Mouse (Mus musculus) E14TG2a.4 (cell line): ENCODE data around the gene Syne3.

Source experiments
- H3K27me3 ChIP-seq: 2 replicates; pipeline ENCODE4 v1.6.1; 2014; ENCODE audit warnings: low read length, control low read depth; ENCODE audit not compliant: insufficient read depth
- H3K36me3 ChIP-seq: 2 replicates; pipeline ENCODE4 v1.6.1; 2014; ENCODE audit warnings: low read length, control low read depth; ENCODE audit not compliant: insufficient read depth
- H3K4me1 ChIP-seq: replicated peaks from 2 replicates; pipeline ENCODE4 v1.6.1; 2014; ENCODE audit warnings: low read depth, low read length, control low read depth
- H3K4me3 ChIP-seq: replicated peaks from 2 replicates; pipeline ENCODE4 v1.5.1; 2014; ENCODE audit warnings: mild to moderate bottlenecking, low read length
- H3K9me3 ChIP-seq: 2 replicates; pipeline ENCODE4 v1.6.1; 2014; ENCODE audit warnings: low read length, control low read depth
- CTCF ChIP-seq: conservative IDR thresholded peaks from 2 replicates; pipeline ENCODE4 v1.5.1; 2014; ENCODE audit warnings: low read length
- NANOG ChIP-seq: IDR thresholded peaks from 2 replicates; pipeline ENCODE4 v1.6.1; 2014; ENCODE audit warnings: borderline replicate concordance, low read length, mixed read lengths
- POU5F1 ChIP-seq: IDR thresholded peaks from 2 replicates; pipeline ENCODE4 v1.6.1; 2014; ENCODE audit warnings: low read length, borderline replicate concordance

Gene Syne3

GRCm38 (mm10) chr12:105008150-105008549 is 1.5 kb downstream of the Syne3 start:
- Histone ChIP-seq H3K9me3 (no peaks in the 10 kb centered on the region), H3K4me1 (peaks cover 91% of the 10 kb centered on the region), H3K36me3 (no peaks in the 10 kb centered on the region), H3K27me3 (peaks cover 59% of the 10 kb centered on the region), H3K4me3 (peak overlapping the region; percentile 87)
- no peak for TF ChIP-seq POU5F1

- Histone ChIP-seq H3K9me3 (no peaks in the 10 kb centered on the region), H3K4me1 (peaks cover 95% of the 10 kb centered on the region)
- TF ChIP-seq CTCF (no peak), POU5F1 (no peak), NANOG (no peak)
Observed at GRCm38 (mm10) chr12:105005715-105005972, 4.0 kb downstream of the Syne3 start.

GRCm38 (mm10) chr12:105004956-105005714 is 4.5 kb downstream of the Syne3 start:
- peaks cover 95% of the 10 kb centered on the region for H3K4me1 ChIP-seq
- no peak overlapping the region for H3K4me3 ChIP-seq
- TF ChIP-seq POU5F1 (no peak), NANOG (no peak), CTCF (no peak)
- peaks cover 36% of the 10 kb centered on the region for H3K27me3 ChIP-seq
- no peaks in the 10 kb centered on the region for H3K9me3 ChIP-seq
- no peaks in the 10 kb centered on the region for H3K36me3 ChIP-seq

More at GRCm38 (mm10) chr12:105005715-105005972, 4.0 kb downstream of the Syne3 start:
- peaks cover 39% of the 10 kb centered on the region for H3K27me3 ChIP-seq
- no peak overlapping the region for H3K4me3 ChIP-seq
- no peaks in the 10 kb centered on the region for H3K36me3 ChIP-seq

GRCm38 (mm10) chr12:105003715-105004114 is 5.9 kb downstream of the Syne3 start:
- no peaks in the 10 kb centered on the region for H3K9me3 ChIP-seq
- H3K27me3 ChIP-seq: peaks cover 29% of the 10 kb centered on the region
- H3K4me1 ChIP-seq: peaks cover 99% of the 10 kb centered on the region
- no peaks in the 10 kb centered on the region for H3K36me3 ChIP-seq
- 0 out of 2 replicates have a peak overlapping the region, but pooled peaks have one; percentile 20 for H3K4me3 ChIP-seq
- no peak for TF ChIP-seq POU5F1
- no peak for TF ChIP-seq NANOG
- no peak for TF ChIP-seq CTCF

GRCm38 (mm10) chr12:105003158-105003557 is 6.5 kb downstream of the Syne3 start:
- H3K4me3 ChIP-seq: peak overlapping the region; percentile 20; the same call in 1 of the 2 replicates
- H3K4me1 ChIP-seq: peaks cover 99% of the 10 kb centered on the region
- TF ChIP-seq CTCF (no peak), POU5F1 (no peak), NANOG (no peak)
- H3K27me3 ChIP-seq: peaks cover 28% of the 10 kb centered on the region
- no peaks in the 10 kb centered on the region for H3K36me3 ChIP-seq
- no peaks in the 10 kb centered on the region for H3K9me3 ChIP-seq

DNA sequence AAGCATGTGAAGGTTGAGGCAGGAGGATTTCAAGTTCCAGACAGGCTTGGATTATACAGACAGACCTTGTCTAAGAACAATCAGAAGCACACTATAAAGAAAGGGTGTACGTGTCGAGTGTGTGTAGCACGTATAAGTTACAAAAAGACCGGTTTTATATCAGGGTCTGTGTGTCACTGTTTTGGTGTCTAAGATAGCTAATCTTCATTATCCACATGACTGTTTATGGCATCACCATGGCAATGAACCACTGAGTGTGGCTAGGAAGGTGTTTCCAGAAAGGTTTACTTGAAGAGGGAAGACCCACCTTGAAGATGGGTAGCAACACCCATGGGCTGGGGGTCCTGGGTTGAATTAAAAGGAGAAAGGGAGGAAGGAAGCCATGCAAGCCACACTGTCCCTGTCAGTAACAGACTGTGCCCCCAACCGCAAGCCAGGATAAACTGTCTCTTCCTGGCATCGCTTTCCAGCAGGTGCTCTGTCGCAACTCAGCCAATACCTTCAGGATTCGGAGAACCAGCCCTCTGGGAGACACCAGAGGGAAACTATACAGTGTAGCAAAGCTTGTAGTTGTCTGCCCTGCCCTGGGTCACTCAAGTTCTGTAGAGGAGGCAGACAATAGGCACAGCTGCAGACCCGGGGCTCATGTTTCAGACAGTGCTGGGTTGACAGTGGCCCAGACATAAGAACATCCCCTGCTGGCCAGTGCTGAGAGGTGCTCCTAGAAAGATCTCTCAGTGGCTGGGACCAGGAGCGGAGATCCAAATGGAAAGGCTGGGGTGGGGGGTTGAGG is 7.1 kb downstream of the Syne3 start:
- TF ChIP-seq NANOG: no peak
- TF ChIP-seq CTCF: peak; percentile 26; the same call in 1 of the 2 replicates
- Histone ChIP-seq H3K27me3 (peaks cover 27% of the 10 kb centered on the region), H3K4me1 (peaks cover 99% of the 10 kb centered on the region), H3K9me3 (no peaks in the 10 kb centered on the region), H3K4me3 (peak overlapping the region; percentile 20; the same call in 1 of the 2 replicates), H3K36me3 (no peaks in the 10 kb centered on the region)

- TF ChIP-seq CTCF: no peak
- TF ChIP-seq POU5F1: no peak
- no peak for TF ChIP-seq NANOG
Observed at GRCm38 (mm10) chr12:105001317-105001716, 8.3 kb downstream of the Syne3 start.

DNA sequence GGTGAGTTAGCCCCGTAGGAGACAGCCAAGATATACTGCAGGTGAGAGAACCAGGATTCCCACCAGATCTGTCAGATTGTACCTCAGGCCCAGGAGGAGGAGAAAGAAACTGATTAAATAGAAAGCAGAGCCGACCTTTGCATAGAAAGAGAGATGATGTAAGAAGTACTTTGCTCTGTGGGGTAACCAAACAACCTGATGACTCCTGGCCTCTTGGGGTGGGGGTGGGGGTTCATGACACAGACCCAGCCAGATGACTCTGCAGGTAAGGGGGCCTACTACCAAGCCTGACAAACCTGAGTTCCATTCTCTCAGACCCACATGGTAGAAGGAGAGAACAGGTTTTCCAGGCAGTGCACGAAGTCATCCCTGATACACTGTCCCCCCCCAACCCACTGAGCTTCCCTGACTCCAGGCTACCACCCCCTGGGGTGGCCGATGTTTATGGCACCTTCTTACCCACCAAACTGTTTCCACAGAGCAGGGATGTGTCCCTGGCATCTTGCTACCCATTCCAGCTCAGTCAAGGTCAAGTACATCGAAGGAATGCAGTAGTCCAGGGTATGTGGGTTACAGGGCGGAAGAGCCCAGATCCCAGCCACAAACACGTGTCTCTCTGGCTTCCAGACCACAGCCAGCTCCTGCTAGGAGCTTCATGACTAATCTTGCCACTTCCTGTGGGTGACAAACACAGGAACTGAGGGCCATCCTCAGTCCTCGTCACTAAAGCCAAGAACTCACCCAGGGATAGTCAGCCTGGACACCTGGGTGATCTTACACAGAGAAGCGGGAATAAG is 8.9 kb downstream of the Syne3 start:
- H3K36me3 ChIP-seq: no peaks in the 10 kb centered on the region
- TF ChIP-seq NANOG: no peak
- no peak for TF ChIP-seq CTCF
- no peak for TF ChIP-seq POU5F1
- no peak overlapping the region for H3K4me3 ChIP-seq
- H3K4me1 ChIP-seq: peaks cover 86% of the 10 kb centered on the region
- no peaks in the 10 kb centered on the region for H3K9me3 ChIP-seq
- peaks cover 27% of the 10 kb centered on the region for H3K27me3 ChIP-seq

More at GRCm38 (mm10) chr12:105001317-105001716, 8.3 kb downstream of the Syne3 start:
- Histone ChIP-seq H3K36me3 (no peaks in the 10 kb centered on the region), H3K4me3 (no peak overlapping the region), H3K27me3 (peaks cover 27% of the 10 kb centered on the region), H3K4me1 (peaks cover 88% of the 10 kb centered on the region), H3K9me3 (no peaks in the 10 kb centered on the region)
